Mouse (Mus musculus) embryonic facial prominence, embryonic 12.5 days (tissue): ENCODE measurements at regions not wholly inside any gene's neighbourhood (a gene's known extent, or its start where the extent isn't known, plus 50 kb on each side); places are given as distances from the start of the nearest gene placed in this dataset.

Experiments used
- ATAC-seq: fragments of 200-750 bp; cut with Nextera tagmentation; 2 replicates; pipeline ENCODE4 v1.8.0; 2017; ENCODE audit not compliant: insufficient number of reproducible peaks, insufficient read depth, low FRiP score, low TSS enrichment
- H3K27ac ChIP-seq: fragments of 300-500 bp; sonication (generic); 2 replicates; pipeline ENCODE4 v1.5.1; 2016; ENCODE audit warnings: mild to moderate bottlenecking
- H3K27me3 ChIP-seq: fragments of 300-500 bp; sonication (generic); 2 replicates; pipeline ENCODE4 v1.6.1; 2016; ENCODE audit warnings: mild to moderate bottlenecking, moderate library complexity
- H3K36me3 ChIP-seq: fragments of 300-500 bp; sonication (generic); 2 replicates; pipeline ENCODE4 v1.6.1; 2016; ENCODE audit warnings: mild to moderate bottlenecking
- H3K4me1 ChIP-seq: fragments of 300-500 bp; sonication (generic); 2 replicates; pipeline ENCODE4 v1.6.1; 2016
- H3K4me2 ChIP-seq: fragments of 300-500 bp; sonication (generic); replicated peaks from 2 replicates; pipeline ENCODE4 v1.6.1; 2016; ENCODE audit warnings: mild to moderate bottlenecking, moderate library complexity
- H3K4me3 ChIP-seq: fragments of 300-500 bp; sonication (generic); 2 replicates; pipeline ENCODE4 v1.5.1; 2016; ENCODE audit warnings: mild to moderate bottlenecking
- H3K9ac ChIP-seq: fragments of 300-500 bp; sonication (generic); 2 replicates; pipeline ENCODE4 v1.6.1; 2016; ENCODE audit warnings: mild to moderate bottlenecking, moderate library complexity
- H3K9me3 ChIP-seq: fragments of 300-500 bp; sonication (generic); 2 replicates; pipeline ENCODE4 v1.6.1; 2016; ENCODE audit warnings: mild to moderate bottlenecking, moderate library complexity
- WGBS: fragments of 180-500 bp; shearing (Covaris S2); methylation state at CpG from one replicate; pipeline ENCODE4 v1.1.7; 2016; 5-methylcytosine and 5-hydroxymethylcytosine counted together

DNA sequence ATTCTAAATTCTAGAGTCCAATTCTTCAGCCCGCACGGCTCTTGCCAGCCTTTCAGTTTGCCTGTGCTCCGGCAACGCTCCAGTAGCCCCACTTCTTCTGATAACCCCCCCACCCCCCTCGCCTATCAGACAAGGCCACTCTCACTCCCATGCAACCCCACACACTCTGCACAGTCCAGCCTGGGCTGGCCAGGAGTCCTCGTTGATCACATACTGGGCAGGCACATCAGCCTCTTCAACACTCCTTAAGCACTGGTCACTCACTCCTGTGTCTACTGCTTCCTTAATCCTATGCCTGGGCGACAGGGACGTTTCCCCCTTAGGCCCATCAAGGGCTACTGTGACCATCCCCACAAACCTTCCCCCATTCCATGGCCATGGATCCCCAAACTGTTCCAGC lies 95.4 kb upstream of the Tom1l1 start:
- Histone ChIP-seq H3K9me3 (no peaks in the 10 kb centered on the region), H3K4me2 (no peak overlapping the region), H3K4me3 (no peak overlapping the region), H3K36me3 (no peaks in the 10 kb centered on the region), H3K9ac (no peak overlapping the region), H3K4me1 (no peaks in the 10 kb centered on the region), H3K27me3 (no peaks in the 10 kb centered on the region), H3K27ac (no peak overlapping the region)
- ATAC-seq: no peak
- WGBS: 91% methylated on average over 8 of the region's 8 CpGs

DNA sequence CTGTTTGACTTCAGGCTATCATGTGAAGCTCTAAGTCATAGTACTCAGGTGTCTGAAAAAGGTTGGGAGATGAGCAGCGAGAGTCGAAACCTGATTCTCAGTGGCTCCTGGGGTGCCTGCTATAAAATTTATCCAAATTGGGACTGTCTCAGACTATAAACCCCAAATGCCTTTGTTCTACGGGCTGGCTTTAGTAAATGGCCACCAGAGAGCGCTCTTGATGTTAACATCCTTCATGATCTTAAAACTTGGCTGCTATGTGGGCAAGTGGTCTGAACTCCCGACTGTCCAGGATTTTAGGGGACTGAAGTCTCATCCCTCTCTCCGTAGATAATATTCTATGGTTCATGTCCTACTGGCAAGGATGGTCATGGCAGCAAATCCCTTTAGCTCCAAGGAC lies 94.8 kb upstream of the Tom1l1 start:
- no peak overlapping the region for H3K9ac ChIP-seq
- no peaks in the 10 kb centered on the region for H3K9me3 ChIP-seq
- WGBS: 43% methylated on average over 6 of the region's 6 CpGs
- no peak for ATAC-seq
- no peaks in the 10 kb centered on the region for H3K27me3 ChIP-seq
- no peaks in the 10 kb centered on the region for H3K4me1 ChIP-seq
- H3K4me2 ChIP-seq: no peak overlapping the region
- no peak overlapping the region for H3K4me3 ChIP-seq
- H3K27ac ChIP-seq: no peak overlapping the region
- H3K36me3 ChIP-seq: no peaks in the 10 kb centered on the region

DNA sequence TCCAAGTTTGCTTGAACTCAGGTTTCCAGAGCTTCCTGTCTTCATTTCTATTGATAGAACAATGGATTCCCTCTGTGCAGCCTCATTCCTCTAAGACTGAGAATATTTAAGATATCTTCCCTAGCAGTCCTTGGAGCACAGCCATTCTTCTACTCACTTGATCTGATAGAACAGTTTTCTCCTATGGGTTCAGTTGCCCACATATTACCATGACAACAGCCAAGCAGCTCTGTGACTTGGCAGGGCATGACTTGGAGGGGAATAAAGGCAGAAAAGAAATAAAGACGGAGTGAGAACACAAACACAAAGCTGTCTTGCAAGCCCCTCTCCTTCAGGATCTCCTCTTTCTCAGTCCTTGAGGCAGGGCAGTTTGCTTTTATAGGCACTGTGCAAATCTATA lies 87.6 kb upstream of the Tom1l1 start:
- Histone ChIP-seq H3K4me3 (no peak overlapping the region), H3K9me3 (no peaks in the 10 kb centered on the region), H3K27me3 (no peaks in the 10 kb centered on the region), H3K4me1 (no peaks in the 10 kb centered on the region), H3K36me3 (no peaks in the 10 kb centered on the region), H3K4me2 (no peak overlapping the region), H3K27ac (no peak overlapping the region), H3K9ac (no peak overlapping the region)
- WGBS: 69% methylated on average over 1 of the region's 1 CpGs
- no peak for ATAC-seq

- Histone ChIP-seq H3K4me3 (no peak overlapping the region), H3K4me1 (no peaks in the 10 kb centered on the region), H3K27ac (no peak overlapping the region), H3K9me3 (no peaks in the 10 kb centered on the region), H3K27me3 (no peaks in the 10 kb centered on the region), H3K9ac (no peak overlapping the region), H3K36me3 (no peaks in the 10 kb centered on the region), H3K4me2 (no peak overlapping the region)
- ATAC-seq: no peak
- WGBS: 85% methylated on average over 2 of the region's 2 CpGs
Measured at GRCm38 (mm10) chr11:90755981-90756380, 67.8 kb upstream of the Tom1l1 start.

GRCm38 (mm10) chr11:90748448-90748847 lies 60.3 kb upstream of the Tom1l1 start:
- no peak overlapping the region for H3K9ac ChIP-seq
- no peak for ATAC-seq
- no peaks in the 10 kb centered on the region for H3K36me3 ChIP-seq
- H3K4me3 ChIP-seq: no peak overlapping the region
- no peak overlapping the region for H3K4me2 ChIP-seq
- H3K9me3 ChIP-seq: no peaks in the 10 kb centered on the region
- no peak overlapping the region for H3K27ac ChIP-seq
- no peaks in the 10 kb centered on the region for H3K27me3 ChIP-seq
- H3K4me1 ChIP-seq: no peaks in the 10 kb centered on the region
- 72% methylated on average over 3 of the region's 3 CpGs for WGBS

DNA sequence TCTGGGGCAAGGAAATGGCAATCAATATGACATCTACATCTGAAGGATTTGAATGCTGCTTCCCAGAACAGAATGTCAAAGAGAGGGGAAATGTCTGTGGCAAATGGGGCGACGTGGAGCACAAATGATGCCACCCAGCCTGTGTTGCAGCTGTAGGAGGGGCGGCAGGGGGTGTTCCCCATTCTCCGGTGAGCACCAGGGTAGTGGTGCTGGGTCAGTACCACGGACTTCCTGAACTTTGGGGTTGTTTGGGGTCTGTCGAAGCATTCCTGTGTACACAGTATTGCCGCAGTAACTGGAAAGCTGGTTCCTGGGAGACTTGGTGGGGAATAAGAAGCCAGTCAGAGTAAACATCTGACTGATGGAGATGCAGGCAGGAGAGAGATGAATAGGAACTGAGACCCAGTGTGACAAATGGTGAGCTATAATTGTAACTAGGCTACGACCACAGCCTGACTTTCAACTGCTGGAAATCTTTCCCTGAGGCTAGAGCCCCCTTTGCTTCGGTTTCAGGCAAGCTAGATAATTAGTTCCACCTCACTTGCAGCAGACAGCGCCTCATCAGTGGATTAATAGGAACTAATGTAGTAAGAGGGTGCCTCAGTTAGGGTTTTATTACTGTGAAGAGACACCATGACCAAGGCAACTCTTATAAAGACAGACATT lies 53.9 kb upstream of the Tom1l1 start:
- H3K4me2 ChIP-seq: no peak overlapping the region
- no peak overlapping the region for H3K27ac ChIP-seq
- no peak overlapping the region for H3K9ac ChIP-seq
- no peaks in the 10 kb centered on the region for H3K27me3 ChIP-seq
- no peak overlapping the region for H3K4me3 ChIP-seq
- H3K36me3 ChIP-seq: no peaks in the 10 kb centered on the region
- 59% methylated on average over 10 of the region's 10 CpGs for WGBS
- H3K9me3 ChIP-seq: no peaks in the 10 kb centered on the region
- H3K4me1 ChIP-seq: no peaks in the 10 kb centered on the region
- no peak for ATAC-seq

- Histone ChIP-seq H3K4me1 (no peaks in the 10 kb centered on the region), H3K27ac (no peak overlapping the region), H3K4me3 (no peak overlapping the region), H3K9me3 (no peaks in the 10 kb centered on the region), H3K27me3 (no peaks in the 10 kb centered on the region), H3K36me3 (no peaks in the 10 kb centered on the region), H3K9ac (no peak overlapping the region), H3K4me2 (no peak overlapping the region)
- WGBS: 62% methylated on average over 3 of the region's 3 CpGs
- no peak for ATAC-seq
Measured at GRCm38 (mm10) chr11:90739501-90739900, 51.3 kb upstream of the Tom1l1 start.

- no peaks in the 10 kb centered on the region for H3K4me1 ChIP-seq
- H3K27me3 ChIP-seq: no peaks in the 10 kb centered on the region
- WGBS: 52% methylated on average over 2 of the region's 2 CpGs
- no peak overlapping the region for H3K9ac ChIP-seq
- H3K4me3 ChIP-seq: no peak overlapping the region
- no peak overlapping the region for H3K4me2 ChIP-seq
- H3K36me3 ChIP-seq: no peaks in the 10 kb centered on the region
- no peak for ATAC-seq
- H3K27ac ChIP-seq: no peak overlapping the region
- no peaks in the 10 kb centered on the region for H3K9me3 ChIP-seq
Measured at GRCm38 (mm10) chr11:90738741-90739140, 50.6 kb upstream of the Tom1l1 start.
